Comparison of ENCODE assay signal across 27 mouse cellular contexts in the genomic region with DNA sequence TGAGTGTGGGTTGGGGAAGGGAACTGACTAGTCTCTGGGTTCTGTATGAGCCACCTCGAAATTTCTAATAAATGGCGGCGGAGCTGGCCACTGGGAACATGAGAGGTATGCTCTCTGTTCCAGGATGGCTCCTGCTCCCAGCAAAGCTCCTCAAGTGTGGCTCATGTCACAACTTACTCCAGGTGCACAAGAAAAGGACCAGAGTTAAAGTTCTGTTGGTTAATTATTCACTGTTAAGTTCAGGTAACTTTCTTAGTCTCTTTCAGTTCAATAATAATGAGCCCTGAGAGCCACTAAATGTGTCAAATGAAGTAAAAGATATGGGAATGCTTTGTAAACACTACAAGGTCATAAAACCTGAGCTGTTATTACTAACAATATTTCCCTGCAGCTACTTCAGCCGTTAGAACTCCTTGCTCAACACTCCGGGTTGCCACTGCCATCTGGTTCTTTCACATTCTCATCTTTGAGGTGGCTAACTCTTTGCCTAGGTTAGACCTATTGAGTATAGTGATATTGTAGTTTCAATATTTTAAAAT.
"Had no signal": no experiment of that assay in that cellular context is flagged by ENCODE, and none has a peak within 500 bp of the region (broad histone marks: within the 10 kb centered on the region; RNA-seq: fewer than 3 reads in every experiment).

No protein-coding gene starts in this region.

- H3K27me3 ChIP-seq: heart, embryonic 15.5 days; hindbrain, embryonic 12.5 days; kidney, embryonic 15.5 days; limb, embryonic 15.5 days; liver, embryonic 12.5 days had no signal

- DNase-seq: gastrocnemius, adult 2 months; gastrocnemius, postnatal 10 days; gastrocnemius, postnatal 25 days; heart, adult 2 months; heart, postnatal 14 days; heart, postnatal 4 days; kidney, adult 11 months; kidney, adult 2 months; kidney, adult 9 months; kidney, postnatal 14 days; kidney, postnatal 36 days; layer of hippocampus, adult 9-11 months; layer of hippocampus, postnatal 36 days; left cerebral cortex, postnatal 4 days had no signal

- H3K9ac ChIP-seq: heart, embryonic 15.5 days; hindbrain, embryonic 12.5 days; hindbrain, embryonic 14.5 days; kidney, embryonic 15.5 days; limb, embryonic 13.5 days; limb, embryonic 15.5 days; liver, embryonic 12.5 days had no signal

- H3K4me1 ChIP-seq: limb, embryonic 15.5 days; liver, embryonic 12.5 days had no signal

- H3K36me3 ChIP-seq: heart, embryonic 13.5 days; heart, embryonic 15.5 days; hindbrain, embryonic 10.5 days; hindbrain, embryonic 12.5 days; kidney, embryonic 15.5 days; limb, embryonic 13.5 days; limb, embryonic 15.5 days; liver, embryonic 12.5 days had no signal

- H3K9me3 ChIP-seq: heart, embryonic 13.5 days; heart, embryonic 15.5 days; hindbrain, embryonic 10.5 days; hindbrain, embryonic 12.5 days; kidney, embryonic 15.5 days; limb, embryonic 13.5 days; limb, embryonic 15.5 days; liver, embryonic 12.5 days had no signal

- H3K4me2 ChIP-seq: heart, embryonic 11.5 days; heart, embryonic 13.5 days; heart, embryonic 15.5 days; hindbrain, embryonic 12.5 days; hindbrain, embryonic 14.5 days; kidney, embryonic 15.5 days; limb, embryonic 13.5 days; limb, embryonic 15.5 days; liver, embryonic 12.5 days had no signal

- H3K4me3 ChIP-seq: gastrocnemius, adult 2 months; heart, adult 2 months; heart, embryonic 13.5 days; heart, embryonic 15.5 days; hindbrain, embryonic 10.5 days; hindbrain, embryonic 12.5 days; kidney, embryonic 15.5 days; limb, embryonic 13.5 days; limb, embryonic 15.5 days; liver, embryonic 12.5 days had no signal

- ATAC-seq: hindbrain, embryonic 16.5 days; inflammation-experienced regulatory T-cells, adult 6 months; liver, embryonic 12.5 days had no signal

- H3K27ac ChIP-seq: gastrocnemius, adult 2 months; heart, adult 2 months; heart, embryonic 15.5 days; hindbrain, embryonic 10.5 days; hindbrain, embryonic 12.5 days; hindbrain, embryonic 14.5 days; kidney, embryonic 15.5 days; kidney, postnatal 0 days; limb, embryonic 13.5 days; limb, embryonic 15.5 days; liver, embryonic 12.5 days had no signal
